Mouse (Mus musculus) kidney, embryonic 14.5 days (tissue): ENCODE results near the gene Gm10065. TPM values are rescaled to one million over a fixed set of nuclear protein-coding genes. Genes with fewer than 3 reads are reported as not detected.
A peak's percentile ranks its signal among the peaks of the same experiment; 100 is the strongest.
"Not testable (repeated sequence)": the region's sequence is repeated elsewhere in the genome, so short reads cannot be mapped to it uniquely, and the experiment has no call there.

ENCODE experiments used
- ATAC-seq: fragments of 200-750 bp; cut with Nextera tagmentation; 2 replicates; pipeline ENCODE4 v1.8.0; 2017; ENCODE audit warnings: moderate number of reproducible peaks, mild to moderate bottlenecking, moderate TSS enrichment, moderate library complexity; ENCODE audit not compliant: low FRiP score, low TSS enrichment
- H3K27ac ChIP-seq: fragments of 300-500 bp; sonication (generic); 2 replicates; pipeline ENCODE4 v1.5.1; 2014; ENCODE audit warnings: low read depth, mild to moderate bottlenecking, low read length, moderate library complexity, mixed read lengths
- H3K27me3 ChIP-seq: fragments of 300-500 bp; sonication (generic); 2 replicates; pipeline ENCODE4 v1.6.1; 2014; ENCODE audit warnings: mild to moderate bottlenecking, low read length; ENCODE audit not compliant: control insufficient read depth, insufficient read depth
- H3K36me3 ChIP-seq: fragments of 300-500 bp; sonication (generic); 2 replicates; pipeline ENCODE4 v1.6.1; 2014; ENCODE audit warnings: low read length, mixed read lengths; ENCODE audit not compliant: control insufficient read depth, insufficient read depth
- H3K4me1 ChIP-seq: fragments of 300-500 bp; sonication (generic); 2 replicates; pipeline ENCODE4 v1.6.1; 2014; ENCODE audit warnings: low read length, mixed read lengths; ENCODE audit not compliant: control insufficient read depth, insufficient read depth
- H3K4me2 ChIP-seq: fragments of 300-500 bp; sonication (generic); replicated peaks from 2 replicates; pipeline ENCODE4 v1.6.1; 2014; ENCODE audit warnings: low read depth, mild to moderate bottlenecking, low read length
- H3K4me3 ChIP-seq: fragments of 300-500 bp; sonication (generic); 2 replicates; pipeline ENCODE4 v1.5.1; 2014; ENCODE audit warnings: mild to moderate bottlenecking, low read length
- H3K9ac ChIP-seq: fragments of 300-500 bp; sonication (generic); 2 replicates; pipeline ENCODE4 v1.6.1; 2014; ENCODE audit warnings: low read depth, mild to moderate bottlenecking, low read length, moderate library complexity
- H3K9me3 ChIP-seq: fragments of 300-500 bp; sonication (generic); 2 replicates; pipeline ENCODE4 v1.6.1; 2016; ENCODE audit warnings: low read length; ENCODE audit not compliant: control insufficient read depth
- WGBS: fragments of 180-500 bp; shearing (Covaris S2); extraction: QIAGEN DNeasy Blood & Tissue Kit; methylation state at CpG from one replicate; pipeline ENCODE4 v1.1.7; 2014; 5-methylcytosine and 5-hydroxymethylcytosine counted together
- polyA plus RNA-seq: library from polyadenylated mRNA; unstranded; fragments of >200 nt; fragmentation: Nextera tagmentation; extraction: Ambion mirVana; gene quantifications from 2 replicates; pipeline ENCODE4 v1.2.1, GENCODE M21; 2014

Gene Gm10065
- polyA plus RNA-seq, 1 experiment from 2014 or later: not detected

GRCm38 (mm10) chr13:21468061-21469019 is 10.9 kb downstream of the Gm10065 start, which contains the start of gene Nkapl:
TSS of gene Nkapl (minus strand) at chr13:21468509.
- Histone ChIP-seq H3K4me3 (peak within 1 kb of the TSS; percentile 60), H3K9me3 (no peaks in the 10 kb centered on the region; the same call in 1 of the 2 replicates), H3K27ac (no peak within 1 kb of the TSS), H3K36me3 (no peaks in the 10 kb centered on the region), H3K4me1 (no peaks in the 10 kb centered on the region), H3K27me3 (peaks cover 4% of the 10 kb centered on the region; the same call in 1 of the 2 replicates), H3K4me2 (peak within 1 kb of the TSS; percentile 76), H3K9ac (peak within 1 kb of the TSS; percentile 55)
- ATAC-seq: peak; percentile 99
- WGBS: 1% methylated on average over 54 of the region's 54 CpGs

- Histone ChIP-seq H3K27ac (no peak overlapping the region), H3K9ac (no peak overlapping the region), H3K36me3 (no peaks in the 10 kb centered on the region), H3K4me2 (no peak overlapping the region), H3K4me3 (no peak overlapping the region), H3K27me3 (peaks cover 4% of the 10 kb centered on the region; the same call in 1 of the 2 replicates), H3K9me3 (no peaks in the 10 kb centered on the region; the same call in 1 of the 2 replicates), H3K4me1 (no peaks in the 10 kb centered on the region)
- ATAC-seq: no peak
- 81% methylated on average over 10 of the region's 10 CpGs for WGBS
Observed at GRCm38 (mm10) chr13:21467336-21467735, 11.9 kb downstream of the Gm10065 start.

- H3K4me1 ChIP-seq, ATAC-seq, H3K27ac ChIP-seq, H3K9me3 ChIP-seq, H3K36me3 ChIP-seq, H3K9ac ChIP-seq, H3K27me3 ChIP-seq, H3K4me2 ChIP-seq, H3K4me3 ChIP-seq: not testable (repeated sequence)
- 48% methylated on average over 9 of the region's 9 CpGs for WGBS
Observed at GRCm38 (mm10) chr13:21462516-21462915, 16.7 kb downstream of the Gm10065 start.

GRCm38 (mm10) chr13:21456347-21456746 is 22.9 kb downstream of the Gm10065 start:
- H3K27ac ChIP-seq: no peak overlapping the region
- 0 out of 2 replicates have a peak, but pooled peaks cover 8% of the 10 kb centered on the region for H3K4me1 ChIP-seq
- no peak overlapping the region for H3K4me2 ChIP-seq
- peak; percentile 61; the same call in 1 of the 2 replicates for ATAC-seq
- no peaks in the 10 kb centered on the region for H3K9me3 ChIP-seq
- no peak overlapping the region for H3K4me3 ChIP-seq
- no peaks in the 10 kb centered on the region for H3K27me3 ChIP-seq
- peaks cover 5% of the 10 kb centered on the region; the same call in 1 of the 2 replicates for H3K36me3 ChIP-seq
- WGBS: 17% methylated on average over 4 of the region's 4 CpGs
- H3K9ac ChIP-seq: no peak overlapping the region

GRCm38 (mm10) chr13:21454133-21454532 is 25.1 kb downstream of the Gm10065 start:
- WGBS: 78% methylated on average over 3 of the region's 3 CpGs
- Histone ChIP-seq H3K9me3 (no peaks in the 10 kb centered on the region), H3K36me3 (peaks cover 6% of the 10 kb centered on the region; the same call in 1 of the 2 replicates), H3K4me1 (0 out of 2 replicates have a peak, but pooled peaks cover 8% of the 10 kb centered on the region), H3K9ac (no peak overlapping the region), H3K4me3 (no peak overlapping the region), H3K4me2 (peak overlapping the region; percentile 58), H3K27ac (no peak overlapping the region), H3K27me3 (no peaks in the 10 kb centered on the region)
- ATAC-seq: no peak

- Histone ChIP-seq H3K9me3 (no peaks in the 10 kb centered on the region), H3K9ac (peak within 1 kb of the TSS; percentile 82), H3K4me2 (peak within 1 kb of the TSS; percentile 58), H3K4me1 (0 out of 2 replicates have a peak, but pooled peaks cover 8% of the 10 kb centered on the region), H3K36me3 (peaks cover 10% of the 10 kb centered on the region; the same call in 1 of the 2 replicates), H3K27ac (peak within 1 kb of the TSS; percentile 71; the same call in 1 of the 2 replicates), H3K4me3 (peak within 1 kb of the TSS; percentile 86), H3K27me3 (no peaks in the 10 kb centered on the region)
- peak; percentile 95 for ATAC-seq
- under 1% methylated on average over 23 of the region's 23 CpGs for WGBS
Observed at GRCm38 (mm10) chr13:21453449-21453848, 25.8 kb downstream of the Gm10065 start, which contains the start of gene Zscan26. TSS of gene Zscan26 (minus strand) at chr13:21453730.

GRCm38 (mm10) chr13:21453042-21453441 is 26.2 kb downstream of the Gm10065 start:
- Histone ChIP-seq H3K9me3 (no peaks in the 10 kb centered on the region), H3K4me2 (peak overlapping the region; percentile 58), H3K4me3 (peak overlapping the region; percentile 86), H3K27me3 (no peaks in the 10 kb centered on the region), H3K4me1 (0 out of 2 replicates have a peak, but pooled peaks cover 8% of the 10 kb centered on the region), H3K9ac (peak overlapping the region; percentile 82), H3K27ac (peak overlapping the region; percentile 71; the same call in 1 of the 2 replicates), H3K36me3 (peaks cover 14% of the 10 kb centered on the region)
- ATAC-seq: peak; percentile 14; the same call in 1 of the 2 replicates
- 3% methylated on average over 13 of the region's 13 CpGs for WGBS

GRCm38 (mm10) chr13:21447856-21448614 is 31.2 kb downstream of the Gm10065 start:
- H3K4me2 ChIP-seq: no peak overlapping the region
- H3K27ac ChIP-seq: no peak overlapping the region
- no peaks in the 10 kb centered on the region for H3K9me3 ChIP-seq
- WGBS: 83% methylated on average over 16 of the region's 16 CpGs
- peaks cover 61% of the 10 kb centered on the region for H3K36me3 ChIP-seq
- H3K4me1 ChIP-seq: 0 out of 2 replicates have a peak, but pooled peaks cover 8% of the 10 kb centered on the region
- no peak overlapping the region for H3K9ac ChIP-seq
- no peaks in the 10 kb centered on the region for H3K27me3 ChIP-seq
- ATAC-seq: no peak
- H3K4me3 ChIP-seq: no peak overlapping the region
